Mouse (Mus musculus): ENCODE data around the gene Styxl1. TPM values are rescaled to one million over a fixed set of nuclear protein-coding genes. Genes with fewer than 3 reads are reported as not detected.

Gene Styxl1
- polyA plus RNA-seq, 1 experiment: not detected

DNA sequence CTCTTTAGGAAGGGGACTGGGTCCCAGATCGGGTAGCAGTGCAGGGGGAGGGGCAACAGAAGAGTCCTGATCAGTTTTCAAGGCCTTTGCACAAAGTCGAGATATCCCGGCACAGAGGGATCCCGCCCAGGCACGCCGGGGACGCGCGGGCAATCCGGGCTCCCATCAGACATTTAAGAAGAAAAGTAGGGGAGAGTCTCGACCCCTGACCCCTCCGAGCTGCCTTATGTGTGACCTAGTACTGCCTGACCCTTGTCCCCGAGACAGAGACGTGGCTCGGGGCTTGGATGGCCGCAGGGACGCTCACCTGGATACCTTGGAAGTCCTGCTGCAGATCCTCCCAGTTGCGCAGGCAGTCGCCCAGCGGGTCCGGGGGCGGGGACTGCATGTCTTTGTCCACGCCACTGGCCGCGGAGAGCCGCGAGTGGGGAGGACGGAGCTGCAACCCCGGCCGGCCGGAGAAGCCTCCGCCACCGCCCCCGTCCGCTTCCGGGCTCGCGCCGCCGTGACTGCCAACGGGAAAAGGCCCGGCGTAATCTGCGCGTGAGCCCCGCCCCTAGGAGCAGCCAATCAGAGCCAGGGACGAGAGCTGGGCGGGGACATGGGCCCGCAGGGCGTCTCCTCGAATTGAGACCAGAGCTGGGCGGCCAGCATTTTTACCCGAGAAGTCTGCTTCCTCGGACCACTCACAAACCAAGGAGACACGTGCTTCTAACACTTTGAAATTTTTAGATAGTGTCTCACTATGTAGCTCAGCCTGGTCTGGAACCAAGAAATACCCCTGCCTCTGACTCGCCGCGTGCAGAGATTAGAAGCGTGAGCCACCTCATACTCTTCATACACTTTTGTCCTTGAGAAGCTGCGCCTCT is 34.2 kb downstream of the Styxl1 start, which contains the start of gene Tmem120a:
TSS of gene Tmem120a (minus strand) at position 708 of the 869 bp plus-strand sequence.
- Histone ChIP-seq H3K4me3 (ENCODE audit: extremely low read depth, insufficient read depth, insufficient read length) (peak within 1 kb of the TSS; percentile 94), H3K27me3 (ENCODE audit: control insufficient read depth, insufficient read depth, low read length) (no peaks in the 10 kb centered on the region; the same call in 1 of the 2 replicates), H3K27ac (ENCODE audit: insufficient read depth, low read length) (no peak within 1 kb of the TSS; the same call in 1 of the 2 replicates), H3K4me1 (ENCODE audit: control insufficient read depth, insufficient read depth, insufficient read length) (no peaks in the 10 kb centered on the region; the same call in 1 of the 2 replicates), H3K36me3 (ENCODE audit: control insufficient read depth, insufficient read depth, low read length) (no peaks in the 10 kb centered on the region; the same call in 1 of the 2 replicates)
- TF ChIP-seq CTCF (IDR thresholded peaks at IDR 0.05; ENCODE audit: extremely low read depth, insufficient read depth, insufficient read length, insufficient replicate concordance) (no peak), POLR2A (IDR thresholded peaks at IDR 0.05; ENCODE audit: low read depth, low read length) (peak; percentile 33; the same call in 1 of the 2 replicates)
- DNase-seq (ENCODE audit: low read depth in 1 of 2, low spot score in 2 of 2): peak; percentile 64 to 96
- under 1% methylated on average over 52 of the region's 60 CpGs for WGBS

DNA sequence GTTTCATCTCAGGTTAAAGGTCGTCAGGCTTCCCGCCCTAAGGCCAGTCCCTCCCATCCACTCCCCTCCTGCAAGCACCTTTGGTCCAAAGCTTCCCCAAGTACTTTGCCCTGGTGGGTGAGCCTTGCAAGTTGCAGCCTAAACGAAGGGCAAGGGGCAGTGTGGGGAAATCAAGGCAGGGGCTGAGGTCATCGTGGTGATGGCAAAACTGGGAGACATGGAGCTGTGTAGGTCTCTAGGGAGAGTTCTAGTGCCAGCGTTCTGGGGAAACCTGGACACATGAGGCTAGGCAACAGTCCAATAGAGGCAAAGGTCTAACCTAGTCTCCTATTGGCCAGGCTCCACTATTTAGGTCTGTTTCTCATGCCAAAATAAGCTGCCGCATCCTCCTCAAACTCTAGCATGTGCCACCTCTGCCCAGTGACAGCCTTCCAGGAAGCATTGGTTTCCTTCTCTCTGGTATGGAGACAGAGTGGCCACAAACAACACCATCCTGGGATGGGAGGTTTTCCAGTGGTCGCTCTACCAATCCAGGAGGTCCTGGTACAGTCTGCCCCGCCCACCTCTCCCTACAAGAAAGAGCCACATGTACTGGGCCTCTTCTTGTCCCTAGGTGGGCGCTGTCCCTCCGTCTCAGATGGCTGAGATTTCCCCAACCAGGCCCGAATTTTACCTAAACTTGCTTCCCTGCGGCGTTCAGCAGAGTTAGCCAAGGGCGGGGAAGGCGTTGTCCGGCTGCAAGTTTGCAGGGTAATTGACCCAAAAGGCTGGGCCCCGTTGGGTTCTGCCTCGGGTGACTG is 35.0 kb downstream of the Styxl1 start:
- no peak overlapping the region for H3K27ac ChIP-seq (ENCODE audit: insufficient read depth, low read length)
- no peaks in the 10 kb centered on the region; the same call in 1 of the 2 replicates for H3K36me3 ChIP-seq (ENCODE audit: control insufficient read depth, insufficient read depth, low read length)
- no peak for DNase-seq (ENCODE audit: low read depth in 1 of 2, low spot score in 2 of 2)
- WGBS: 34% methylated on average over 18 of the region's 18 CpGs
- H3K4me1 ChIP-seq (ENCODE audit: control insufficient read depth, insufficient read depth, insufficient read length): no peaks in the 10 kb centered on the region; the same call in 1 of the 2 replicates
- peak overlapping the region; percentile 94 for H3K4me3 ChIP-seq (ENCODE audit: extremely low read depth, insufficient read depth, insufficient read length)
- TF ChIP-seq CTCF (IDR thresholded peaks at IDR 0.05; ENCODE audit: extremely low read depth, insufficient read depth, insufficient read length, insufficient replicate concordance): no peak
- no peak for TF ChIP-seq POLR2A (IDR thresholded peaks at IDR 0.05; ENCODE audit: low read depth, low read length)
- H3K27me3 ChIP-seq (ENCODE audit: control insufficient read depth, insufficient read depth, low read length): no peaks in the 10 kb centered on the region; the same call in 1 of the 2 replicates

DNA sequence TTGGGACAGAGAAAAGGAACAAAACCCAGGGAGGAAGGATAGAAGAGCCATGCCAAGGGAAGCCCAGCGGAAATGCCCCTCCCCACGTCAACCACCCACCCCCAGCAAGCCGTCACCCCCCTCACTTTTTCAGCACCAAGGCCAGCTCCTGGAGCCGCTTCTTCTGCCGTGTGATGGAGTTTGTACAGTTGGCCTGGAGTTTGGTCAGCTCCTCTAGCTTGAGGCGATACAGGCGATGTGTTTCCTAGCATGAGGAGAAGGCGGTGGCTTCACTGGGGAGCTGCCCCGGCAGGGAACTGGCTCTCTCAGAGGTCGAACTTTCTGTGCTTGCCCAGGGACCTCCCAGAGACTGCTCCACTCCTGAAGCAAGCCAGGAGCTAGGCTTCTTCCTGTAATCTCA is 36.0 kb downstream of the Styxl1 start:
- TF ChIP-seq POLR2A (IDR thresholded peaks at IDR 0.05; ENCODE audit: low read depth, low read length): no peak
- TF ChIP-seq CTCF (IDR thresholded peaks at IDR 0.05; ENCODE audit: extremely low read depth, insufficient read depth, insufficient read length, insufficient replicate concordance): no peak
- DNase-seq (ENCODE audit: low read depth in 1 of 2, low spot score in 2 of 2): no peak
- H3K4me3 ChIP-seq (ENCODE audit: extremely low read depth, insufficient read depth, insufficient read length): no peak overlapping the region
- H3K36me3 ChIP-seq (ENCODE audit: control insufficient read depth, insufficient read depth, low read length): no peaks in the 10 kb centered on the region; the same call in 1 of the 2 replicates
- no peaks in the 10 kb centered on the region; the same call in 1 of the 2 replicates for H3K4me1 ChIP-seq (ENCODE audit: control insufficient read depth, insufficient read depth, insufficient read length)
- no peak overlapping the region for H3K27ac ChIP-seq (ENCODE audit: insufficient read depth, low read length)
- WGBS: 82% methylated on average over 10 of the region's 10 CpGs
- H3K27me3 ChIP-seq (ENCODE audit: control insufficient read depth, insufficient read depth, low read length): no peaks in the 10 kb centered on the region

- Histone ChIP-seq H3K4me3 (ENCODE audit: extremely low read depth, insufficient read depth, insufficient read length) (no peak overlapping the region), H3K36me3 (ENCODE audit: control insufficient read depth, insufficient read depth, low read length) (peaks cover 26% of the 10 kb centered on the region), H3K27ac (ENCODE audit: insufficient read depth, low read length) (no peak overlapping the region), H3K27me3 (ENCODE audit: control insufficient read depth, insufficient read depth, low read length) (no peaks in the 10 kb centered on the region), H3K4me1 (ENCODE audit: control insufficient read depth, insufficient read depth, insufficient read length) (no peaks in the 10 kb centered on the region; the same call in 1 of the 2 replicates)
- DNase-seq (ENCODE audit: low read depth in 1 of 2, low spot score in 2 of 2): no peak
- TF ChIP-seq POLR2A (IDR thresholded peaks at IDR 0.05; ENCODE audit: low read depth, low read length) (no peak), CTCF (IDR thresholded peaks at IDR 0.05; ENCODE audit: extremely low read depth, insufficient read depth, insufficient read length, insufficient replicate concordance) (no peak)
- 62% methylated on average over 6 of the region's 6 CpGs for WGBS
Measured at GRCm38 (mm10) chr5:135738266-135738665, 39.9 kb downstream of the Styxl1 start.

- peaks cover 36% of the 10 kb centered on the region for H3K36me3 ChIP-seq (ENCODE audit: control insufficient read depth, insufficient read depth, low read length)
- peak in 1 of 2 experiments; percentile 8 for DNase-seq (ENCODE audit: low read depth in 1 of 2, low spot score in 2 of 2)
- WGBS: 85% methylated on average over 7 of the region's 7 CpGs
Measured at GRCm38 (mm10) chr5:135737154-135737553, 41.0 kb downstream of the Styxl1 start.

DNA sequence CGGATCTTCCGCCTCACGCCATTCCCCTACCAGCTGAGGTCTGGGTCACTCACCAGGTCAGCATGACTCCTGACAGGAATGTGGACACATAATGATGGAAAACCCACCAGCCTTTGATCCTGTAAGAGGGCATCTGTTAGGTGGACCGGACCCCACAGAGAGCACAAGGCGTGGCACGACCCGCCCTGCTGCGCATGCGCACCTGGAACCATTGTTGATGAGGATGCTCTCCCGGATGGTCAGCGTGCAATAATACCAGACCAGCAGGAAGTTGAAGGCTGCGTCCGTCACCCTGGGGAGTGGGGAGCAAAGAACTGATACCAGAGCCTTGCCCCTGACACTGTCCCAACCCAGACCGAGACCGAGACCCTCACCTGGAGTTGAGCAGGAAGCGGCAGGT is 41.6 kb downstream of the Styxl1 start:
- peaks cover 41% of the 10 kb centered on the region for H3K36me3 ChIP-seq (ENCODE audit: control insufficient read depth, insufficient read depth, low read length)
- no peaks in the 10 kb centered on the region for H3K27me3 ChIP-seq (ENCODE audit: control insufficient read depth, insufficient read depth, low read length)
- no peak overlapping the region for H3K27ac ChIP-seq (ENCODE audit: insufficient read depth, low read length)
- DNase-seq (ENCODE audit: low read depth in 1 of 2, low spot score in 2 of 2): no peak
- TF ChIP-seq CTCF (IDR thresholded peaks at IDR 0.05; ENCODE audit: extremely low read depth, insufficient read depth, insufficient read length, insufficient replicate concordance) (no peak), POLR2A (IDR thresholded peaks at IDR 0.05; ENCODE audit: low read depth, low read length) (no peak)
- no peak overlapping the region for H3K4me3 ChIP-seq (ENCODE audit: extremely low read depth, insufficient read depth, insufficient read length)
- WGBS: 95% methylated on average over 16 of the region's 16 CpGs
- no peaks in the 10 kb centered on the region for H3K4me1 ChIP-seq (ENCODE audit: control insufficient read depth, insufficient read depth, insufficient read length)

More at GRCm38 (mm10) chr5:135737154-135737553, 41.0 kb downstream of the Styxl1 start:
- no peaks in the 10 kb centered on the region for H3K27me3 ChIP-seq (ENCODE audit: control insufficient read depth, insufficient read depth, low read length)
- no peak overlapping the region for H3K27ac ChIP-seq (ENCODE audit: insufficient read depth, low read length)
- H3K4me3 ChIP-seq (ENCODE audit: extremely low read depth, insufficient read depth, insufficient read length): no peak overlapping the region
- no peaks in the 10 kb centered on the region for H3K4me1 ChIP-seq (ENCODE audit: control insufficient read depth, insufficient read depth, insufficient read length)
- TF ChIP-seq POLR2A (IDR thresholded peaks at IDR 0.05; ENCODE audit: low read depth, low read length) (no peak), CTCF (IDR thresholded peaks at IDR 0.05; ENCODE audit: extremely low read depth, insufficient read depth, insufficient read length, insufficient replicate concordance) (peak; percentile 40; the same call in 1 of the 2 replicates)
